Comparison of ENCODE assay signal across 8 mouse cellular contexts in genomic region chr9:50745806-50746205, GRCm38 (mm10). TPM values are rescaled to one million over a fixed set of nuclear protein-coding genes. Genes with fewer than 3 reads are reported as not detected.
DNase-seq lines count a peak whose midpoint lies in the region; ATAC-seq and TF ChIP-seq lines count a peak whose summit lies in the region.

No protein-coding gene starts in this region.

- TF ChIP-seq EP300 in ES-Bruce4 (IDR thresholded peaks at IDR 0.05; ENCODE audit: insufficient read depth, low read depth, low read length) = no peak

- H3K27me3 ChIP-seq in ES-Bruce4 (ENCODE audit: control insufficient read depth, insufficient read depth, low read length, poor library complexity, severe bottlenecking) = no peaks in the 10 kb centered on the region
- 0 out of 2 replicates have a peak, but pooled peaks cover 5% of the 10 kb centered on the region for H3K27me3 ChIP-seq in hindbrain, embryonic 14.5 days (ENCODE audit: control insufficient read depth, insufficient read depth, low read length)

- ATAC-seq in hindbrain, embryonic 14.5 days (ENCODE audit: low FRiP score) = no peak
- no peak for ATAC-seq in activated CD4-positive, CD25-positive, alpha-beta regulatory T cell, adult 4 months

- H3K4me1 ChIP-seq in ES-Bruce4 (ENCODE audit: control insufficient read depth, insufficient read depth, low read length) = peaks cover 2% of the 10 kb centered on the region
- 0 out of 2 replicates have a peak, but pooled peaks cover 6% of the 10 kb centered on the region for H3K4me1 ChIP-seq in hindbrain, embryonic 14.5 days (replicated peaks; ENCODE audit: control insufficient read depth, insufficient read depth, low read length)

- WGBS in hindbrain, embryonic 14.5 days = 18% methylated on average over 7 of the region's 7 CpGs

- peak overlapping the region; percentile 65 for H3K9ac ChIP-seq in ES-Bruce4 (ENCODE audit: low read depth, poor library complexity, severe bottlenecking)
- peak overlapping the region; percentile 45 for H3K9ac ChIP-seq in hindbrain, embryonic 14.5 days

- DNase-seq in embryo, embryonic 10 days (ENCODE audit: low spot score) = peak; percentile 32
- DNase-seq in embryo, embryonic 10.5 days (ENCODE audit: low spot score) = no peak
- DNase-seq in hindbrain, embryonic 14.5 days (ENCODE audit: low spot score) = no peak
- DNase-seq in lung, postnatal 10 days = peak; percentile 48
- no peak for DNase-seq in adrenal gland, postnatal 36 days
- no peak for DNase-seq in c-Kit-positive CD71-positive TER-119-positive erythroid progenitor cells, embryonic 14.5 days (ENCODE audit: low spot score)

- peak overlapping the region; percentile 62; the same call in 1 of the 2 replicates for H3K27ac ChIP-seq in ES-Bruce4 (ENCODE audit: insufficient read depth, low read length)
- H3K27ac ChIP-seq in hindbrain, embryonic 14.5 days = no peak overlapping the region

- TF ChIP-seq CTCF in ES-Bruce4 (IDR thresholded peaks at IDR 0.05; ENCODE audit: low read depth, low read length) = no peak

- H3K36me3 ChIP-seq in ES-Bruce4 (ENCODE audit: control insufficient read depth, insufficient read depth, low read length, poor library complexity, severe bottlenecking) = no peaks in the 10 kb centered on the region
- no peaks in the 10 kb centered on the region for H3K36me3 ChIP-seq in hindbrain, embryonic 14.5 days (replicated peaks; ENCODE audit: control insufficient read depth, insufficient read depth)

- no peaks in the 10 kb centered on the region for H3K9me3 ChIP-seq in ES-Bruce4 (replicated peaks; ENCODE audit: control insufficient read depth, insufficient read depth, low read length, poor library complexity, severe bottlenecking)
- H3K9me3 ChIP-seq in hindbrain, embryonic 14.5 days (ENCODE audit: control insufficient read depth, low read length) = no peaks in the 10 kb centered on the region

- peak overlapping the region; percentile 51 for H3K4me2 ChIP-seq in hindbrain, embryonic 14.5 days (replicated peaks)

- TF ChIP-seq POLR2A in ES-Bruce4 (IDR thresholded peaks at IDR 0.05; ENCODE audit: insufficient read depth, low read length) = no peak

- H3K4me3 ChIP-seq in ES-Bruce4 (ENCODE audit: low read depth, low read length) = peak overlapping the region; percentile 95
- peak overlapping the region; percentile 24 for H3K4me3 ChIP-seq in hindbrain, embryonic 14.5 days (replicated peaks; ENCODE audit: low read length)

RNA-seq across cellular contexts. Expression of gene 2310030G06Rik, which starts 0.5 kb away (rescaled TPM):
- polyA plus RNA-seq in ES-Bruce4 (2011; ENCODE audit: insufficient read depth, insufficient read length, low read depth, missing spikeins) = 23.7 and 31.2 TPM in 2 replicates
- polyA plus RNA-seq in hindbrain, embryonic 14.5 days (2014; fragmentation: Nextera tagmentation; extraction: Ambion mirVana) = 1.7 and 2.1 TPM in 2 replicates
- not detected for polyA plus RNA-seq in activated CD4-positive, CD25-positive, alpha-beta regulatory T cell, adult 4 months (2017; shearing (Covaris generic))
- 1 to 10 TPM; 3.5 to 4.6 TPM for total RNA-seq in adrenal gland, postnatal 36 days (2021)

RNA-seq across cellular contexts. Expression of gene Cryab, which starts 5.3 kb away (rescaled TPM):
- 125 and 126 TPM in 2 replicates for polyA plus RNA-seq in ES-Bruce4 (2011; ENCODE audit: insufficient read depth, insufficient read length, low read depth, missing spikeins)
- 11.9 and 14.9 TPM in 2 replicates for polyA plus RNA-seq in hindbrain, embryonic 14.5 days (2014; fragmentation: Nextera tagmentation; extraction: Ambion mirVana)
- 1 to 10 TPM; 3.7 to 4.5 TPM for polyA plus RNA-seq in activated CD4-positive, CD25-positive, alpha-beta regulatory T cell, adult 4 months (2017; shearing (Covaris generic))
- total RNA-seq in adrenal gland, postnatal 36 days (2021) = 10 to 100 TPM; 21.2 to 46.6 TPM

RNA-seq across cellular contexts. Expression of gene Hspb2, which starts 6.3 kb away (rescaled TPM):
- 22.3 and 22.7 TPM in 2 replicates for polyA plus RNA-seq in ES-Bruce4 (2011; ENCODE audit: insufficient read depth, insufficient read length, low read depth, missing spikeins)
- polyA plus RNA-seq in hindbrain, embryonic 14.5 days (2014; fragmentation: Nextera tagmentation; extraction: Ambion mirVana) = 0.83 and 1.8 TPM in 2 replicates
- 1 to 10 TPM in 1 of 2 experiments, not detected in 1; 1.3 TPM for polyA plus RNA-seq in activated CD4-positive, CD25-positive, alpha-beta regulatory T cell, adult 4 months (2017; shearing (Covaris generic))
- 1 to 10 TPM; 1.5 to 2.2 TPM for total RNA-seq in adrenal gland, postnatal 36 days (2021)

RNA-seq across cellular contexts. Expression of gene Dixdc1, which starts 6.5 kb away (rescaled TPM):
- polyA plus RNA-seq in ES-Bruce4 (2011; ENCODE audit: insufficient read depth, insufficient read length, low read depth, missing spikeins) = 10.1 and 11.1 TPM in 2 replicates
- polyA plus RNA-seq in hindbrain, embryonic 14.5 days (2014; fragmentation: Nextera tagmentation; extraction: Ambion mirVana) = 35.3 and 37.2 TPM in 2 replicates
- under 1 TPM in 1 of 2 experiments, not detected in 1; 0.60 TPM for polyA plus RNA-seq in activated CD4-positive, CD25-positive, alpha-beta regulatory T cell, adult 4 months (2017; shearing (Covaris generic))
- total RNA-seq in adrenal gland, postnatal 36 days (2021) = 1 to 10 TPM; 5.6 to 6.2 TPM

RNA-seq across cellular contexts. Expression of gene Fdxacb1, which starts 22.2 kb away (rescaled TPM):
- polyA plus RNA-seq in ES-Bruce4 (2011; ENCODE audit: insufficient read depth, insufficient read length, low read depth, missing spikeins) = 8.5 and 9.0 TPM in 2 replicates
- polyA plus RNA-seq in hindbrain, embryonic 14.5 days (2014; fragmentation: Nextera tagmentation; extraction: Ambion mirVana) = 10.1 and 10.7 TPM in 2 replicates
- polyA plus RNA-seq in activated CD4-positive, CD25-positive, alpha-beta regulatory T cell, adult 4 months (2017; shearing (Covaris generic)) = 1 to 10 TPM; 6.5 to 7.5 TPM
- 1 to 10 TPM; 4.2 to 6.1 TPM for total RNA-seq in adrenal gland, postnatal 36 days (2021)

Comparison
In these comparisons a context has a peak if more than half of its experiments do, and no peak if none do; other contexts are left out.
1. DNase-seq: peak in embryo, embryonic 10 days (single experiment) and lung, postnatal 10 days (single experiment); none in embryo, embryonic 10.5 days (single experiment), hindbrain, embryonic 14.5 days (single experiment), adrenal gland, postnatal 36 days (0 of 2) and c-Kit-positive CD71-positive TER-119-positive erythroid progenitor cells, embryonic 14.5 days (single experiment).